Mouse (Mus musculus) embryonic facial prominence, embryonic 12.5 days (tissue): ENCODE measurements at regions not wholly inside any gene's neighbourhood (a gene's known extent, or its start where the extent isn't known, plus 50 kb on each side); places are given as distances from the start of the nearest gene placed in this dataset.

Experiments used
- ATAC-seq: fragments of 200-750 bp; cut with Nextera tagmentation; 2 replicates; pipeline ENCODE4 v1.8.0; 2017; ENCODE audit not compliant: insufficient number of reproducible peaks, insufficient read depth, low FRiP score, low TSS enrichment
- H3K27ac ChIP-seq: fragments of 300-500 bp; sonication (generic); 2 replicates; pipeline ENCODE4 v1.5.1; 2016; ENCODE audit warnings: mild to moderate bottlenecking
- H3K27me3 ChIP-seq: fragments of 300-500 bp; sonication (generic); 2 replicates; pipeline ENCODE4 v1.6.1; 2016; ENCODE audit warnings: mild to moderate bottlenecking, moderate library complexity
- H3K36me3 ChIP-seq: fragments of 300-500 bp; sonication (generic); 2 replicates; pipeline ENCODE4 v1.6.1; 2016; ENCODE audit warnings: mild to moderate bottlenecking
- H3K4me1 ChIP-seq: fragments of 300-500 bp; sonication (generic); 2 replicates; pipeline ENCODE4 v1.6.1; 2016
- H3K4me2 ChIP-seq: fragments of 300-500 bp; sonication (generic); replicated peaks from 2 replicates; pipeline ENCODE4 v1.6.1; 2016; ENCODE audit warnings: mild to moderate bottlenecking, moderate library complexity
- H3K4me3 ChIP-seq: fragments of 300-500 bp; sonication (generic); 2 replicates; pipeline ENCODE4 v1.5.1; 2016; ENCODE audit warnings: mild to moderate bottlenecking
- H3K9ac ChIP-seq: fragments of 300-500 bp; sonication (generic); 2 replicates; pipeline ENCODE4 v1.6.1; 2016; ENCODE audit warnings: mild to moderate bottlenecking, moderate library complexity
- H3K9me3 ChIP-seq: fragments of 300-500 bp; sonication (generic); 2 replicates; pipeline ENCODE4 v1.6.1; 2016; ENCODE audit warnings: mild to moderate bottlenecking, moderate library complexity
- WGBS: fragments of 180-500 bp; shearing (Covaris S2); methylation state at CpG from one replicate; pipeline ENCODE4 v1.1.7; 2016; 5-methylcytosine and 5-hydroxymethylcytosine counted together

DNA sequence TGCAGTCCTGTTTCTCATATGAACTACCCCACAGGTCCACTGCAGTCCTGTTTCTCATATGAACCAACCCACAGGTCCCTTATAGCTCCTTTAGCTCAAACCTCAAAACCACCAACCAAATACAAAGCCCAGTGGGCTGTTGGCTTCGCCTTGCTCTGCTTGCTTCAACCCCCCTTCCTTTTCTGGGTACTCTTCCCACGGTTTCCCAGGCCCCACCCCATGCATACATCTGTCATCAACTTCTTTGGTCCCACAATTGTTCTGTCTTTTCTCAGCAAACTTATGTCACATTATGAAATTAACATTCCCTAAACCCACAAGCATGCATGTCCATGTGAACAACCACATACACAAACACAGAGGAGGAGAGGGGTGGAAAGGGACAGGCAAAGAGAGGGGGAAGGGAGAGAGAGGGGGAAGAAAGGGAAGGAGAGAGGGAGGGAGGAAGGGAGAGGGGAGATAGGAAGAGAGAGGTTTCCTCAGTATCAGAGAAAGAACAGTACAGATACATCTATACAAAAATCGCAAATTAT, 599.9 kb downstream of the Ebf1 start:
- Histone ChIP-seq H3K4me1 (peaks cover 7% of the 10 kb centered on the region), H3K9me3 (no peaks in the 10 kb centered on the region), H3K27ac (no peak overlapping the region), H3K27me3 (no peaks in the 10 kb centered on the region), H3K4me2 (no peak overlapping the region), H3K4me3 (no peak overlapping the region), H3K36me3 (no peaks in the 10 kb centered on the region), H3K9ac (no peak overlapping the region)
- WGBS = 64% methylated on average over 3 of the region's 3 CpGs
- peak; percentile 6; the same call in 1 of the 2 replicates for ATAC-seq

DNA sequence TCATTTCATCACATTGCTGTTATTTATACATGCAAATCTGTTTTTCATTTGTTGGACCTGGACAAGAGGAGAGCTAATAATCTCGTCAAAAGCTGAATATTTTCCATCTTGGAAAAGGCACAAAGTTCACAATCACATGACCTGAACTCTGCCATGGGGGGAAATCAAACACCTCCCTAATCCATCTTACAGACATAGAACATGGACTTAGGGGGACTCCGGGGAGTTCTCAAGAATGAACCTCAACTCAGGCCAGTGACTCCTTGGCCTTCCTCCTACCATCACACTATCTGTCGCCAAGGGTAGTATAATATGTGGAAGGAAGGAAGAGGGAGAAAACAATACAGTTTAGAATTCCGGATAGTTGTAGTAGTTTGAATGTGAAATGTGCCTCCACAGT, 602.1 kb downstream of the Ebf1 start:
- no peak overlapping the region for H3K4me2 ChIP-seq
- no peak overlapping the region for H3K9ac ChIP-seq
- no peak overlapping the region for H3K4me3 ChIP-seq
- H3K27me3 ChIP-seq = no peaks in the 10 kb centered on the region
- peaks cover 8% of the 10 kb centered on the region for H3K4me1 ChIP-seq
- WGBS = 82% methylated on average over 4 of the region's 4 CpGs
- no peaks in the 10 kb centered on the region for H3K9me3 ChIP-seq
- H3K36me3 ChIP-seq = no peaks in the 10 kb centered on the region
- no peak for ATAC-seq
- H3K27ac ChIP-seq = no peak overlapping the region

DNA sequence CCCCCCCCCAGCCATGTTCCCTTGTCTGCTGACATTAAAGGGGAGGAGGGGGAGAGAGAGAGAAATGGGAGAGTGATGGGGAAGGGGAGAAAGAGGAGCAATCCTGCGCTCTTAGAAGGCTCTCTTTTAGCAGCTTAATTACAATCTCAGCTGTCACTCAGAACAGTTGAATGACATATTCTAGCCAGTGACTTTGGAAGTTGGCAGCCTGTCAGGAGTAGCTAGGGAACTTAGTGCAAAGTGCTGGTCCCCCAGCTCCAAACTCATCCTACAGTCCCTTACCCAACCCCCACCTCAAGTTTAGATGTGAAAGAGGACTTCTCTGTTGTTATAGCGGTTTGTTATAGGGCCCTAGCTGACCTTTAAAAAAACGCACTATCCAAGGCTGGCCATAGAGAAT, 604.9 kb downstream of the Ebf1 start:
- H3K9ac ChIP-seq = no peak overlapping the region
- no peak overlapping the region for H3K4me3 ChIP-seq
- H3K4me1 ChIP-seq = peaks cover 8% of the 10 kb centered on the region
- H3K4me2 ChIP-seq = no peak overlapping the region
- H3K27ac ChIP-seq = no peak overlapping the region
- no peaks in the 10 kb centered on the region for H3K27me3 ChIP-seq
- H3K36me3 ChIP-seq = no peaks in the 10 kb centered on the region
- no peak for ATAC-seq
- H3K9me3 ChIP-seq = no peaks in the 10 kb centered on the region
- 59% methylated on average over 3 of the region's 3 CpGs for WGBS

DNA sequence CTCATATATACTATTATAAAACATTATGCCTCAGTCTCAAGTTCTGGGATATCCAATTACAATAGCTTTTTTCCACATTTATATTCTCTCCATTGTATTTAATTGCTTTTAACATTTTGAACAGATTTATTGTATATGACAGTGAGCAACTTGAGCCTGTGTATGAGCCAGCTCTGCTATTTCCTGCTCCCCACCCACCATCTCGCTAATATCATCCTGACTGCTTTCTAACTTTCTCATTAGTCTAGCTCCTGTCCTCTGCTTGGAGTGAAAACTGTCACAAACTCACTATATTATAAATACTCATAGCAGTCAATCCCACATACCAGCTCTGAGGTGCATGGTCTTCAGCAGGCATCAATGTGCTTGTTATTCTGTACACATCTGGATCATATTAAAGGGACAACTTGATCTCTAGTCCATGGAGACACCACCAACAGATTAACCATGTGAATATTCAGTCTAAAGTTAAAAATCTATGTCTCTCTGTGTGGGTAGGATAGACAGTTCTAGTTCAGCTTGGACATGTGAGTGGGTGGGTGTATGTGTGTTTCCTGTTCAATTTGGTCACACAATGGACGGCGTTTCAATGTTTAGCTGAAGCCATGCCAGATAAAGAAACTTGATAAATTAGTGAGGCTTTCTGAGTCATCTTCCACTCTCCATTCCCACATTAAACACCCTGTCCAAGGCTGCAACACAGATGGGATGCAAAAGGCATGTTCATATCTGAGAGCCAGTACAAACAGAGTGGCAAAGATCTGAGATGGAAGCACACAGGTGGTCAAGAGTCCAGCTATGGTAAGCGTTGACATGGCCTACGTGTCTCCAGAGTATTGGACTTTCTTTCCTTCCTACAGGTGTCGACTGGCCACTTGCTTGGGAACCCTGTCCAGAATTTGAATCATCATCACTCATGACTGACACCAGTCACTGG, 616.1 kb upstream of the Clint1 start:
- ATAC-seq = no peak

DNA sequence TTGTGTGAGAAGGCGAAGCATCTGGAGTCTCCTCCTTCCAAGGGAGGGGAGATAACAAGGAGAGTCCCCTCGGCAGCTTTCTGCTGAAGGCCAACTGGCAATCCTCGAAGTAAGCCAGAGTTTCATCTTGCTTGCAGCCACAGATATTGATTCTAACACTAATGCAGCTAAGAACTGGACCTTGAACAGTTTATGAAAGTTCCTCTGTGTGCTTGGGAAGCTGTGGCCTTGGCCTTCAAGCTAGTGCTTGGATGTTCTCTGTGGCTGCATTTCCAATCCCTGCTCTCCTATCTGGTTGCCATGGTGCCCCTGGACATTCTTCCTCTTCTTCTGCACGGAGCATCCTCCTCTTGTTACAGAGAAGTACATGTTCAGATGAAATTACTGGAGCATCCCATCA, 614.8 kb upstream of the Clint1 start:
- H3K4me3 ChIP-seq = no peak overlapping the region
- peaks cover 35% of the 10 kb centered on the region for H3K4me1 ChIP-seq
- WGBS = 74% methylated on average over 4 of the region's 4 CpGs
- no peak for ATAC-seq
- no peak overlapping the region for H3K27ac ChIP-seq
- no peaks in the 10 kb centered on the region for H3K9me3 ChIP-seq
- no peak overlapping the region for H3K9ac ChIP-seq
- no peaks in the 10 kb centered on the region for H3K27me3 ChIP-seq
- H3K4me2 ChIP-seq = no peak overlapping the region
- no peaks in the 10 kb centered on the region for H3K36me3 ChIP-seq

More for the DNA sequence above, 616.1 kb upstream of the Clint1 start:
- H3K27me3 ChIP-seq = no peaks in the 10 kb centered on the region
- no peak overlapping the region for H3K4me2 ChIP-seq
- no peaks in the 10 kb centered on the region for H3K9me3 ChIP-seq
- H3K4me1 ChIP-seq = peaks cover 31% of the 10 kb centered on the region
- no peak overlapping the region for H3K9ac ChIP-seq
- no peaks in the 10 kb centered on the region for H3K36me3 ChIP-seq
- WGBS = 61% methylated on average over 6 of the region's 6 CpGs
- no peak overlapping the region for H3K4me3 ChIP-seq
- H3K27ac ChIP-seq = no peak overlapping the region

DNA sequence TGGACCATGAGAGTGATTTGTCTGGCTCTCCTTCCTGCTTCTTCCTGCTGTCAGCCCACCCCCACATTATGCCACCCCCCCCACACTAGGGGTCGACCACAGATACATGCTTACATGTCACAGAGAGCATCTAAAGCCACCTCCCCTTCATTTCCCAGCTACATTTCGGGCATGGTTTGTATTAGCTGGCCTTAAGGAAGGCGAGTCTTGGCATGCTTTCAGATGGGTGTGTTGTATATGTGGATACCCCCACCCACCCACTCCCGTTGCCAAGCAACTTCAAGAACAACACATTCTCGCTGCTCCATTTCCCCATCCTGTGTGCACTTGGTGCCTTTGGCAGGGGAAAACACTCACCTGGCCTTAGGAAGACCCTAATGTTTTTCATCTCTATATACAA, 612.8 kb upstream of the Clint1 start:
- H3K9me3 ChIP-seq = no peaks in the 10 kb centered on the region
- no peak overlapping the region for H3K9ac ChIP-seq
- no peaks in the 10 kb centered on the region for H3K36me3 ChIP-seq
- no peaks in the 10 kb centered on the region for H3K27me3 ChIP-seq
- no peak overlapping the region for H3K27ac ChIP-seq
- no peak overlapping the region for H3K4me3 ChIP-seq
- H3K4me1 ChIP-seq = peaks cover 35% of the 10 kb centered on the region
- 56% methylated on average over 5 of the region's 5 CpGs for WGBS
- H3K4me2 ChIP-seq = no peak overlapping the region
- ATAC-seq = 0 out of 2 replicates have a peak, but pooled peaks have one; percentile 52

DNA sequence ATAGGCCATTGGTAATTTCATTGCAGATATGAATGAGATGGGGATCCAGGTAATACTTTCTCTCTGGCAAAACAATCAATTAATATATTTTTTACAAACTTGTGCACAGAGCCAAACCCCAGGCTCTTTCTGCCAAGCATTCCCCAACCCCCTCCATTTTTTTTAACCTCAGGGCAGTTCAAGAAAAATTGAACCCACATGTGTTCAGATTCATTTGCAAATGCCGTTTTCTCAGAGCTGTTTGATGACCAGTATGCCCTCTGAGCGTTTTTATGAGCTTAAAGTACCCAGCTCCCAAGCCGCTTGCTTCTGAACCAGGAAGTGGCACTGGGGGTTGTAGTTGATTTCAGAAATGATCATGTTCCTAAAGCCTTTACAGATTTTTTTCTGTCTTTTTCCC, 611.4 kb upstream of the Clint1 start:
- H3K4me2 ChIP-seq = no peak overlapping the region
- H3K36me3 ChIP-seq = no peaks in the 10 kb centered on the region
- H3K9me3 ChIP-seq = no peaks in the 10 kb centered on the region
- no peak overlapping the region for H3K9ac ChIP-seq
- 17% methylated on average over 3 of the region's 3 CpGs for WGBS
- no peaks in the 10 kb centered on the region for H3K27me3 ChIP-seq
- 0 out of 2 replicates have a peak overlapping the region, but pooled peaks have one; percentile 36 for H3K27ac ChIP-seq
- H3K4me3 ChIP-seq = no peak overlapping the region
- ATAC-seq = no peak
- peaks cover 30% of the 10 kb centered on the region for H3K4me1 ChIP-seq

DNA sequence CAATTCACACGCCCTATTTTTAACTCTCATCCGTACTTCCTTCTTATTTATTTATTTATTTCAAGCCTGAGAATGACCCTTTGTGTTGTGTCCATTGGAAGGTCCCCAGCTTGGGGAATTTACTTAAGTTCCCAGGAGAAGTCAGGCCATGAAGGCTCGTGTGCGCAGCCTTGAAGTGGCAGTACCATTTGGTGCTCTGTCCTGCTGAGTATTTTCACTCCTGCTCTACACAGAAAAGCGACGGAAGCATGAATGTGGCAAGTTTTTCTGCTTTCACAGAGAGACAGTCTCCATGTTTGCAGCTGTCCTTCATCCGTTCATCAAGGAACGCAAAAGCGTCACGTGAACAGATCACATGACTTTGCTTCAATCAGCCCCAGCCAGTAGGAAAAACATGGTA, 610.2 kb upstream of the Clint1 start:
- H3K4me2 ChIP-seq = no peak overlapping the region
- H3K36me3 ChIP-seq = no peaks in the 10 kb centered on the region
- no peaks in the 10 kb centered on the region for H3K27me3 ChIP-seq
- ATAC-seq = no peak
- no peak overlapping the region for H3K27ac ChIP-seq
- peaks cover 22% of the 10 kb centered on the region for H3K4me1 ChIP-seq
- H3K4me3 ChIP-seq = no peak overlapping the region
- no peaks in the 10 kb centered on the region for H3K9me3 ChIP-seq
- H3K9ac ChIP-seq = no peak overlapping the region
- WGBS = 70% methylated on average over 10 of the region's 10 CpGs

DNA sequence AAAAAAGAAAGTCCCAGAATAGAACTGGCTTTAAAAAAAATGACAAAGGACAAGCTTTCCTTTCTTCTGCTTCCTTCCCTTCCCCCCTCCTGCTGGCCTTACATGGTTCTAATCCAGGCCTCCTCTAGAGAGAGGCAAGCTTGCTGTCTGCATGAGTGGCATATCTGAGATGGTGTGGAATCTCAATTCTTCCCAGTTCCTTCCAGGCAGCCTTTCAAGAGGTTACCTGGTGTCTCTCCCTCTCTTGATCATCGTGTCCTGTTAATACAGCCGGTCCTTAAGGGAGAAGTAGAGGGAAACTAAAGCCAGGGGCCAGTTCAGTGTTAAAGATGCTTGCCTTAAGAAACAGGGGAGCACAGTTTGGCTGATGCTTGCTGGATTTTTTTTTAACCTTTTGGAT, 607.1 kb upstream of the Clint1 start:
- H3K27ac ChIP-seq = no peak overlapping the region
- no peak overlapping the region for H3K4me3 ChIP-seq
- peaks cover 10% of the 10 kb centered on the region for H3K4me1 ChIP-seq
- ATAC-seq = no peak
- no peaks in the 10 kb centered on the region for H3K36me3 ChIP-seq
- no peaks in the 10 kb centered on the region for H3K27me3 ChIP-seq
- H3K9me3 ChIP-seq = no peaks in the 10 kb centered on the region
- WGBS = 71% methylated on average over 2 of the region's 2 CpGs
- H3K9ac ChIP-seq = no peak overlapping the region
- H3K4me2 ChIP-seq = no peak overlapping the region

DNA sequence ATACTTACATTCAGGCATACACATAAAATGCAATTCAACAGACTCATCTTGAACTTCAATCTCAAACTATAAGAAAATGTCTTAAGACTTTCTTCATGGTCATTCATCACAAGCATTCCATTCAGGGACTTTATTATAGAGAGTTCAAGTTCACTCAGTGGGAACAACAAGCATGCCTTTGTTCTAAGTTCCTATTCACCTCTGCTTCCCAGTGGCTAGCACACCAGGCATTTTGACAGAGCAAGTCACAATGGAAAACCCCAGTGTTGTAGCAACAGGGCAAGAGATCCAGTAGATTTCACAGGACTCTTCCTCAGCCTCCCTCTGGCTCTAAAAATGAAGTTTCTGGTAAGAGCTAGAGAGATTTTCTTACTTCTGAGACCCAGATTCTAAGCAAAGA, 595.8 kb upstream of the Clint1 start:
- ATAC-seq = no peak
- Histone ChIP-seq H3K4me1 (no peaks in the 10 kb centered on the region), H3K4me2 (no peak overlapping the region), H3K27me3 (no peaks in the 10 kb centered on the region), H3K9ac (no peak overlapping the region), H3K4me3 (no peak overlapping the region), H3K27ac (no peak overlapping the region), H3K36me3 (no peaks in the 10 kb centered on the region), H3K9me3 (0 out of 2 replicates have a peak, but pooled peaks cover 4% of the 10 kb centered on the region)

DNA sequence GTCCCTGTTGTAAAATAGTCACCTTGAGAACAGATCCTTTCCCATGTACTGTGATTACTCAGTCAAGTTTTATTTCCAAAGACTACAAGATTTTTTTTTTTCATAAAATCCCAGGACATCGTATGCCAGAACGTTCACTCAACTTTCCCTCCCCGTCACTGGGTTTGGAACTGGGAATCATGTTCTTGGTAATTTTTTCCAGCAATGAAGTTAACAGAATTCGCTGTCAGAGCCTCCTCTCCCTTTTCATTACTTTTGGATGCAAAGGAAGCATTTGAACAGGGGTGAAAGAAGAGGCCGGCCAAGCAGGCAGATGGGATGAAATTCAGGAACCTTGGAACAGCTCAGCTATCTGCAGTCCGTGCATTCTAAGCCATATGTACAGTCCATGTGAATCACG, 589.7 kb upstream of the Clint1 start:
- Histone ChIP-seq H3K27ac (no peak overlapping the region), H3K4me2 (no peak overlapping the region), H3K9me3 (no peaks in the 10 kb centered on the region), H3K27me3 (no peaks in the 10 kb centered on the region), H3K36me3 (no peaks in the 10 kb centered on the region), H3K4me1 (no peaks in the 10 kb centered on the region), H3K9ac (no peak overlapping the region), H3K4me3 (no peak overlapping the region)
- WGBS = 80% methylated on average over 7 of the region's 7 CpGs
- ATAC-seq = no peak

DNA sequence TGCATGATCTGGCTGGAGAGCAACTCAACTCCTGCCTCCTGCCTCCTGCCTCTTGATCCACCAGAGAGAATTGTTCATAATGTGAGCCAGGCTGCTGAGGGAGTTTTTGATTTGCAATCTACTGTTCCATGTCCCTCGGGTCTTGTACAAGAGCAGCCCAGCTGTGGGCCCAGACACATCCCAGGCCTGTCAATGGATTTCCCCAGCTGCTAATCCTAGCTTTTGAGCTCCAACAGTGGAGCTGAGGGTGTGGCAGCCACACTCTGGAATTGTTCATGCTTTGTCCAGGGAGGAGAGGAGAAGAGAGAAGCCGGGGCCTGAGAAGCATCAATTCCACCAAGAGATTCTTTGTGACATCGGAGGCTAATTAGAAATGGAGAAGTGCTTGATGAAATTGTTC, 587.9 kb upstream of the Clint1 start:
- WGBS = 61% methylated on average over 3 of the region's 3 CpGs
- no peaks in the 10 kb centered on the region for H3K27me3 ChIP-seq
- ATAC-seq = no peak

More for the DNA sequence above, 587.9 kb upstream of the Clint1 start:
- no peaks in the 10 kb centered on the region for H3K36me3 ChIP-seq
- no peaks in the 10 kb centered on the region for H3K9me3 ChIP-seq
- H3K4me2 ChIP-seq = no peak overlapping the region
- no peak overlapping the region for H3K27ac ChIP-seq
- no peak overlapping the region for H3K9ac ChIP-seq
- no peaks in the 10 kb centered on the region for H3K4me1 ChIP-seq
- no peak overlapping the region for H3K4me3 ChIP-seq
